Mouse (Mus musculus) heart, embryonic 11.5 days (tissue): Measurements from ENCODE around the gene Srrm1. TPM values are rescaled to one million over a fixed set of nuclear protein-coding genes. Genes with fewer than 3 reads are reported as not detected.
"Not testable (repeated sequence)": the region's sequence is repeated elsewhere in the genome, so short reads cannot be mapped to it uniquely, and the experiment has no call there.

Source experiments
- ATAC-seq: fragments of 200-750 bp; cut with Nextera tagmentation; replicated peaks from 2 replicates; pipeline ENCODE4 v1.8.0; 2017; ENCODE audit warnings: moderate library complexity; ENCODE audit not compliant: insufficient number of reproducible peaks, low FRiP score, low TSS enrichment
- H3K27ac ChIP-seq: fragments of 300-500 bp; sonication (generic); 2 replicates; pipeline ENCODE4 v1.5.1; 2014; ENCODE audit warnings: mild to moderate bottlenecking, low read depth, low read length
- H3K27me3 ChIP-seq: fragments of 300-500 bp; sonication (generic); 2 replicates; pipeline ENCODE4 v1.6.1; 2014; ENCODE audit warnings: mild to moderate bottlenecking, low read length, mixed read lengths; ENCODE audit not compliant: control insufficient read depth, insufficient read depth
- H3K36me3 ChIP-seq: fragments of 300-500 bp; sonication (generic); 2 replicates; pipeline ENCODE4 v1.6.1; 2014; ENCODE audit warnings: mild to moderate bottlenecking, low read length, moderate library complexity, mixed read lengths; ENCODE audit not compliant: control insufficient read depth, insufficient read depth
- H3K4me1 ChIP-seq: fragments of 300-500 bp; sonication (generic); 2 replicates; pipeline ENCODE4 v1.6.1; 2014; ENCODE audit warnings: low read length; ENCODE audit not compliant: control insufficient read depth, insufficient read depth
- H3K4me2 ChIP-seq: fragments of 300-500 bp; sonication (generic); 2 replicates; pipeline ENCODE4 v1.6.1; 2014; ENCODE audit warnings: mild to moderate bottlenecking, moderate library complexity
- H3K4me3 ChIP-seq: fragments of 300-500 bp; sonication (generic); 2 replicates; pipeline ENCODE4 v1.5.1; 2014; ENCODE audit warnings: low read depth, low read length
- H3K9ac ChIP-seq: fragments of 300-500 bp; sonication (generic); 2 replicates; pipeline ENCODE4 v1.6.1; 2014; ENCODE audit warnings: mild to moderate bottlenecking, low read depth, low read length, moderate library complexity
- H3K9me3 ChIP-seq: fragments of 300-500 bp; sonication (generic); replicated peaks from 2 replicates; pipeline ENCODE4 v1.6.1; 2016; ENCODE audit warnings: low read length; ENCODE audit not compliant: control insufficient read depth
- WGBS: fragments of 180-500 bp; shearing (Covaris S2); extraction: QIAGEN DNeasy Blood & Tissue Kit; methylation state at CpG from one replicate; pipeline ENCODE4 v1.1.7; 2014; ENCODE audit not compliant: insufficient replicate concordance; 5-methylcytosine and 5-hydroxymethylcytosine counted together
- polyA plus RNA-seq: library from polyadenylated mRNA; unstranded; fragments of >200 nt; fragmentation: Nextera tagmentation; extraction: Ambion mirVana; gene quantifications from 2 replicates; pipeline ENCODE4 v1.2.1, GENCODE M21; 2014

The Srrm1 gene
- polyA plus RNA-seq, 1 experiment from 2014 or later: 183 TPM

DNA sequence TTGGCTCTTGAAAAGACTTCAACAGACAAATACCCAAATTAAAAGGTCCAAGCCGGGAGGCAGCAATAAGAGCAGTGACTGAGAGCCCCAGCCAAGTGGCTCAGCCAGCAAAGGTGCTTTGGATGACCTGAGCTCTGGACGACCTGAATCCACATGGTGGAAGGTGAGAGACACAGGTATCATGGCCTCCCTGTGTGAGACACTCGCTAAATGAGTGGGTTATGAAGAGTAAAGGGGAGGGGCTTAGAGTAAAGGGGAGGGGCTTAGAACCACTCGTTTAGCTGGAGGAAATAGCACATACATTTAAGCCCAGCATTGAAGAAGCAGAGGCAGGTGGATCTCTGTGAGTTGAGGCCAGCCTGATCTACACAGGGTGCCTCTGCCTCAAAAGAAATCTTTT lies 69.7 kb downstream of the Srrm1 start:
- H3K27ac ChIP-seq: no peak overlapping the region
- no peak for ATAC-seq
- no peaks in the 10 kb centered on the region for H3K9me3 ChIP-seq
- no peaks in the 10 kb centered on the region for H3K36me3 ChIP-seq
- H3K4me2 ChIP-seq: no peak overlapping the region
- H3K4me3 ChIP-seq: no peak overlapping the region
- H3K9ac ChIP-seq: no peak overlapping the region
- 76% methylated on average over 4 of the region's 4 CpGs for WGBS
- no peaks in the 10 kb centered on the region for H3K27me3 ChIP-seq
- H3K4me1 ChIP-seq: peaks cover 25% of the 10 kb centered on the region

GRCm38 (mm10) chr4:135282651-135283290 lies 70.3 kb downstream of the Srrm1 start:
- no peaks in the 10 kb centered on the region for H3K9me3 ChIP-seq
- H3K4me1 ChIP-seq: peaks cover 25% of the 10 kb centered on the region
- ATAC-seq: no peak
- 55% methylated on average over 13 of the region's 13 CpGs for WGBS
- no peaks in the 10 kb centered on the region for H3K36me3 ChIP-seq
- H3K4me2 ChIP-seq: no peak overlapping the region
- H3K9ac ChIP-seq: no peak overlapping the region
- H3K27ac ChIP-seq: no peak overlapping the region
- no peaks in the 10 kb centered on the region for H3K27me3 ChIP-seq
- H3K4me3 ChIP-seq: no peak overlapping the region

DNA sequence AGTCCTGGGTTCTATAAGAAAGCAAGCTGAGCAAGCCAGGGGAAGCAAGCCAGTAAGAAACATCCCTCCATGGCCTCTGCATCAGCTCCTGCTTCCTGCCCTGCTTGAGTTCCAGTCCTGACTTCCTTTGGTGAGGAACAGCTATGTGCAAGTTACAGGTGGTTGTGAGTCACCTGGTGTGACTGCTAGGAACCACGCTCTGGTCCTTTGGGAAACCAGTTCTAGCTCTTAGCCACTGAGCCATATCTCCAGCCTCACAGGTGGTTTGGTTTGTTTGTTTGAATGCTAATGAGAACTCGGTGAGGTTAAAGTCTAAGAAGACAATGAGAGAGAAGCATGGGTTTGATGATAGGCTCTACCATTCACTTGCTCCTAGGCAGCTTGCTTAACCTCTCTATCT lies 73.1 kb downstream of the Srrm1 start:
- H3K9ac ChIP-seq, H3K4me3 ChIP-seq, H3K4me2 ChIP-seq, H3K36me3 ChIP-seq, ATAC-seq, H3K27me3 ChIP-seq, H3K9me3 ChIP-seq, H3K27ac ChIP-seq: not testable (repeated sequence)
- WGBS: 74% methylated on average over 2 of the region's 2 CpGs
- H3K4me1 ChIP-seq: peaks cover 12% of the 10 kb centered on the region; the same call in 1 of the 2 replicates

DNA sequence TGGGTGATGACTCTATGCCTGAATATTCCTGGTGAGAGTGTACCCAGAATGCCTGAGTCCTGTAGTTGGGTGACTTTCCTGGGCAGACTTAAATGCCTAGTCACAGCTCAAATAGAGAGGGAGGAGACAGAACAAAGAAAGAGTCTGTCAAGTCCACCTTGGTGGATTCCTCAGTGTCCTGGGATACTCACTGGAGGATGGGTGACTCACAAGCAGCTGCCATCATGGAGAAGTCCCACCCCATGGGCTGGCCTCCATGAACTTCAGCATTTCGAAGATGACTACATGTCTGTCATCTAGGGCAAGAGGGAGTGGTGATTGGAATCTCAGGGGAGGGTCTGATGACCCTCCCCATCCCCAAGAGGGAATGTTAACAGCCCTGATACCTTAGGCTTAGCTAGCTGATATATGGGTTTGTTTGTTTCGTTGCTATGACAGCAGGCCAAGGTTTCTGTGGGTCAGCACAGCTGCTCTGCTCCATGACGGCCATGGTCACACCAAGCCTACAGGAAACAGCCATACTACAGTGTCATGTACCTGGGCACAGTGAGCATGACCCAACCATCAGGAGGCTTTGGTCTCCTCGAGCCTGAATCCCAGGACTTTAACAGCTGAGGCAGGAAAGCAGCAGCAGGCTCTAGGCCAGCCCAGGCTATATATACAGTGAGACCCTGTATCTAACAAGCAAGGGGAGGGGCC lies 76.3 kb downstream of the Srrm1 start:
- no peak for ATAC-seq
- H3K4me1 ChIP-seq: peaks cover 19% of the 10 kb centered on the region
- H3K27ac ChIP-seq: no peak overlapping the region
- no peak overlapping the region for H3K4me3 ChIP-seq
- 48% methylated on average over 4 of the region's 4 CpGs for WGBS
- no peaks in the 10 kb centered on the region for H3K27me3 ChIP-seq
- H3K9ac ChIP-seq: no peak overlapping the region
- no peaks in the 10 kb centered on the region for H3K9me3 ChIP-seq
- H3K4me2 ChIP-seq: no peak overlapping the region
- no peaks in the 10 kb centered on the region for H3K36me3 ChIP-seq

DNA sequence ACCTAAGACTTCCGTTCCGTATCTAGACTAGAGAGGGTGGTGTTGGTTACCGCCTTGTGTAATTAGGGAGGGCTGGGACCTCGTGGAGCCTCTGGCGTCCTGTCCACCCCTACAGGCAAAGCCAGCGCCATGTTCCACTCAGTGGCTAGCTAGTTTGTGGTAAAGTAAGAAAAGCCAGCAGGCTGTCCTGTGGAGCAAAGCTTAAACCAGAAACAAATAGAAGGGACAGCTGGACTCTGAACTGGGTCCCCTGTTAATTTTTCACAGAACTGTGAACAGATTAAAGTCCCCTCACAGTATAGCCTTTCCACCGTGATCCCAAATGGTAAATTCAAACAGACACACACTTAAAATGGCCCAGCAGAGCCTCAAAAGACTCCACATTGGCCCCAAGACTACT lies 78.4 kb downstream of the Srrm1 start:
- H3K4me1 ChIP-seq: peaks cover 26% of the 10 kb centered on the region
- WGBS: 87% methylated on average over 7 of the region's 7 CpGs
- H3K36me3 ChIP-seq: no peaks in the 10 kb centered on the region
- H3K27ac ChIP-seq: no peak overlapping the region
- H3K9me3 ChIP-seq: no peaks in the 10 kb centered on the region
- no peaks in the 10 kb centered on the region for H3K27me3 ChIP-seq
- no peak overlapping the region for H3K4me3 ChIP-seq
- H3K4me2 ChIP-seq: no peak overlapping the region
- ATAC-seq: no peak
- H3K9ac ChIP-seq: no peak overlapping the region

- H3K4me1 ChIP-seq: peaks cover 36% of the 10 kb centered on the region
- 3% methylated on average over 17 of the region's 17 CpGs for WGBS
- H3K9me3 ChIP-seq: no peaks in the 10 kb centered on the region
- no peaks in the 10 kb centered on the region for H3K27me3 ChIP-seq
- H3K27ac ChIP-seq: peak overlapping the region; percentile 98
- no peaks in the 10 kb centered on the region for H3K36me3 ChIP-seq
- no peak for ATAC-seq
- peak overlapping the region; percentile 91 for H3K4me2 ChIP-seq
- peak overlapping the region; percentile 95 for H3K4me3 ChIP-seq
- H3K9ac ChIP-seq: peak overlapping the region; percentile 72
Observed at GRCm38 (mm10) chr4:135273307-135273682, 79.8 kb downstream of the Srrm1 start.

DNA sequence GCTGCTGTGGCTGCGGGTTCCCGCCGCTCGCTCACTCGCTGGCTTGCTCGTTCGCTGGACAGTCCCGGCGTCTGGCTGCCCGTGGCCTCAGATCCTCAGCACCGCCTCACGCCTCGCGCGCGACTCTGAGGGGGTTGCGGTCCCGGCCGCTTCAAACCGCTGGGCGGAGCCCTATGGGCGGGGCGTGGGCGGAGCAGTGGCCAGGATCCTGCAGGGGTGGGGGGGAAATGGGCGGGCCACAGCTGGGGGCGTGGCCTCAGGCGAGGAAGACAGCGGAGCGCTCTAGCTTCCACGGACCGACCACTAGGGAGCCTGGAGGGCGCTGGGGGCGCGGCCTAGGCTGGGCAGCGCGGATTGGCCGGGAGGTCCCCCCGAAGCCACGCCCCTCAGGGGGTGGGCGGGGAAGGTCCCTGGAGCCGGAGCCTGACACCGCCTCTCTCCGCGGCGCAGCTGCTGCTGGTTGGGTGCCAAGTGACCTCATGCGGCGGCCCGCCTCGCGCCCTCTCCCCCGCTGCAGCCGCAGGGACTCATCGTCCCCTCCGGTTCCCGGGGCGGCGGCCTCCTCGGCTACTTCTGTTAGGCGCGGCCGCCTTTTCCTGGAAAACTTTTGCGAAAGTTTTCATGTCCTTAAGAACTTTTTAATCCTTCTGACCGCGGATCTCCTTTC lies 80.3 kb downstream of the Srrm1 start, which contains the start of gene Clic4:
Clic4 (minus strand) TSS at position 175 of the 667 bp plus-strand sequence.
- ATAC-seq: peak; percentile 99
- whole genome bisulfite sequencing: under 1% methylated on average over 52 of the region's 64 CpGs
- H3K9me3 ChIP-seq: no peaks in the 10 kb centered on the region
- H3K36me3 ChIP-seq: no peaks in the 10 kb centered on the region
- peaks cover 40% of the 10 kb centered on the region for H3K4me1 ChIP-seq
- peak within 1 kb of the TSS; percentile 98 for H3K27ac ChIP-seq
- H3K4me2 ChIP-seq: peak within 1 kb of the TSS; percentile 91
- no peaks in the 10 kb centered on the region for H3K27me3 ChIP-seq
- peak within 1 kb of the TSS; percentile 95 for H3K4me3 ChIP-seq
- H3K9ac ChIP-seq: peak within 1 kb of the TSS; percentile 99

DNA sequence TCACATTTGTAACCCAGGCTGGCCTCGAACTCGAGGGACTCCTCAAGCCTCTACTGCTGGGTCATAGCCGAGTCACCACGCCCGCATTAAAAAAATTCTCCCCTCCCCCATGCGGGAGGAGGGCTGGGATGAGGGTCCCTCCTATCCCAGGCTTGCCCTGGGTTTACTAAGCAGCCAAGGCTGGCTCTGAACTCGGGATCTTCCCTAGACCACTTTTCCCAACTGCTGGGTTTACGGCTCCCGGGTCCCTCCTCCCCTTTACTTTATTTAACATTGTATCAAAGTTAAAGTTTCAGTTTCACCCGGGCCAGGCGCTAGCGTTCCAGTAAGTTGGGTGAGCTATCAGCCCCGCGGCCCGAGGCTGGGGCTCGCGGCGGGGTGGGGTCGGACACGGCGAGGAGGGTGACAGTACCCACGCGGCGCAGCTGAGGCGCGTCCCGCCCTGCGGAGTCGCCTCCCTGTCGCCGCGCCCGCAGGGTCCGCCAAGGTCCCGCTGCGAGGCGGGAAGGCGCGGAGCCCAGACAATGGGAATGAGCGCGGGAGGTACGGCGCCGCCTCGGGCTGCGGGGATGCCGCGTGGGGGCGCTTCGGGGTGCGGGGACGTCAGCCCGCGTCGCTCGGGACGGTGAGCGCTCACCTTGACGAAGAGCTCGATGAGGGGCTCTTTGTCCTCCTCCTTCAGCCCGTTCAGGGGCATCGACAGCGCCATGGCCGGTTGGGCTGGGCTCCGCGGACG lies 81.1 kb downstream of the Srrm1 start:
- under 1% methylated on average over 62 of the region's 67 CpGs for WGBS
- Histone ChIP-seq H3K4me3 (peak overlapping the region; percentile 95), H3K27me3 (no peaks in the 10 kb centered on the region), H3K4me1 (peaks cover 40% of the 10 kb centered on the region), H3K9ac (peak overlapping the region; percentile 99), H3K4me2 (peak overlapping the region; percentile 91), H3K36me3 (no peaks in the 10 kb centered on the region), H3K27ac (peak overlapping the region; percentile 98), H3K9me3 (no peaks in the 10 kb centered on the region)
- ATAC-seq: peak; percentile 32
